Mouse (Mus musculus) myocyte (in vitro differentiated cells): Measurements from ENCODE around the gene Dhx57. TPM values are rescaled to one million over a fixed set of nuclear protein-coding genes. Genes with fewer than 3 reads are reported as not detected.

Experiments
- H3K27me3 ChIP-seq: one replicate; pipeline ENCODE4 v1.6.1; 2011; ENCODE audit not compliant: control insufficient read depth, insufficient read depth, insufficient read length
- H3K36me3 ChIP-seq: one replicate; pipeline ENCODE4 v1.6.1; 2011; ENCODE audit not compliant: control insufficient read depth, insufficient read depth
- H3K4me2 ChIP-seq: one replicate; pipeline ENCODE4 v1.6.1; 2011; ENCODE audit warnings: low read depth, control low read depth
- H3K4me3 ChIP-seq: one replicate; pipeline ENCODE4 v1.5.1; 2011; ENCODE audit warnings: mild to moderate bottlenecking, control low read depth, moderate library complexity
- H3K79me2 ChIP-seq: one replicate; pipeline ENCODE4 v1.6.1; 2011; ENCODE audit not compliant: control insufficient read depth, insufficient read depth
- H3ac ChIP-seq: one replicate; pipeline ENCODE4 v1.6.1; 2011; ENCODE audit not compliant: control insufficient read depth, insufficient read length
- CEBPB ChIP-seq: IDR thresholded peaks from 2 replicates; pipeline ENCODE4 v1.6.1; 2011; ENCODE audit warnings: mild to moderate bottlenecking, moderate library complexity; ENCODE audit not compliant: poor library complexity, insufficient read depth, severe bottlenecking
- E2F4 ChIP-seq: IDR thresholded peaks from one replicate; pipeline ENCODE4 v1.6.1; 2011; ENCODE audit warnings: mild to moderate bottlenecking, control low read depth, moderate library complexity; ENCODE audit not compliant: insufficient read depth
- MAX ChIP-seq: IDR thresholded peaks from one replicate; pipeline ENCODE4 v1.6.1; 2011; ENCODE audit warnings: low read depth, mild to moderate bottlenecking, control low read depth
- MYOD1 ChIP-seq, 3 experiments: IDR thresholded peaks; one replicate each; pipeline ENCODE4 v1.6.1; 2011; ENCODE audit warnings: control low read depth in 2 of 3, low read depth in 2 of 3, mild to moderate bottlenecking in 2 of 3, moderate library complexity in 1 of 3; ENCODE audit not compliant: insufficient read length in 2 of 3, control insufficient read depth in 1 of 3
- MYOG ChIP-seq, 3 experiments: IDR thresholded peaks; one replicate each; pipeline ENCODE4 v1.6.1; 2011; ENCODE audit warnings: control low read depth in 2 of 3, low read depth in 2 of 3, mild to moderate bottlenecking in 2 of 3; ENCODE audit not compliant: insufficient read length in 2 of 3, control insufficient read depth in 1 of 3, insufficient read depth in 1 of 3
- POLR2A ChIP-seq: IDR thresholded peaks from one replicate; pipeline ENCODE4 v1.6.1; 2011; ENCODE audit warnings: low read depth, mild to moderate bottlenecking, control low read depth, moderate library complexity; ENCODE audit not compliant: insufficient read length
- POLR2AphosphoS2 ChIP-seq: IDR thresholded peaks from one replicate; pipeline ENCODE4 v1.6.1; 2011; ENCODE audit warnings: low read depth, control low read depth; ENCODE audit not compliant: insufficient read length
- REST ChIP-seq: IDR thresholded peaks from one replicate; pipeline ENCODE4 v1.6.1; 2011; ENCODE audit warnings: mild to moderate bottlenecking, control low read depth, moderate library complexity; ENCODE audit not compliant: insufficient read depth, insufficient read length
- SRF ChIP-seq: IDR thresholded peaks from one replicate; pipeline ENCODE4 v1.6.1; 2011; ENCODE audit warnings: low read depth; ENCODE audit not compliant: control insufficient read depth, insufficient read length
- TCF12 ChIP-seq: IDR thresholded peaks from one replicate; pipeline ENCODE4 v1.6.1; 2011; ENCODE audit warnings: mild to moderate bottlenecking, control low read depth; ENCODE audit not compliant: poor library complexity, insufficient read depth, severe bottlenecking
- TCF3 ChIP-seq: IDR thresholded peaks from one replicate; pipeline ENCODE4 v1.6.1; 2011; ENCODE audit warnings: low read depth, control low read depth; ENCODE audit not compliant: insufficient read length
- USF1 ChIP-seq: IDR thresholded peaks from one replicate; pipeline ENCODE4 v1.6.1; 2011; ENCODE audit warnings: low read depth, mild to moderate bottlenecking, control low read depth, moderate library complexity
- polyA plus RNA-seq: library from polyadenylated mRNA; unstranded; fragments of >200 nt; fragmentation: generic; extraction: Trizol; gene quantifications from one replicate; pipeline ENCODE4 v1.2.1, GENCODE M21; 2012; ENCODE audit warnings: missing spikeins

Gene Dhx57
- polyA plus RNA-seq, 1 experiment: 7.4 TPM

GRCm38 (mm10) chr17:80206301-80206670 is 84.0 kb downstream of the Dhx57 start:
- Histone ChIP-seq H3K4me2 (peak overlapping the region; percentile 95), H3K36me3 (peaks cover 41% of the 10 kb centered on the region)
- TF ChIP-seq MYOG (IDR thresholded peaks at IDR 0.05; ENCODE audit: control insufficient read depth in 1 of 3, insufficient read depth in 1 of 3, insufficient read length in 2 of 3, low read depth in 2 of 3) (no peak), CEBPB (no peak), MAX (no peak), TCF12 (no peak), E2F4 (no peak)

GRCm38 (mm10) chr17:80205657-80206056 is 84.6 kb downstream of the Dhx57 start:
- peak overlapping the region; percentile 86 for H3ac ChIP-seq
- no peaks in the 10 kb centered on the region for H3K27me3 ChIP-seq
- H3K36me3 ChIP-seq: peaks cover 47% of the 10 kb centered on the region
- H3K4me2 ChIP-seq: peak overlapping the region; percentile 95
- H3K79me2 ChIP-seq: peaks cover 58% of the 10 kb centered on the region
- H3K4me3 ChIP-seq: peak overlapping the region; percentile 94
- no peak for TF ChIP-seq E2F4
- no peak for TF ChIP-seq MYOD1 (IDR thresholded peaks at IDR 0.05; ENCODE audit: control insufficient read depth in 1 of 3, insufficient read length in 2 of 3, low read depth in 2 of 3)
- TF ChIP-seq MYOG (IDR thresholded peaks at IDR 0.05; ENCODE audit: control insufficient read depth in 1 of 3, insufficient read depth in 1 of 3, insufficient read length in 2 of 3, low read depth in 2 of 3): no peak
- TF ChIP-seq TCF12: no peak
- TF ChIP-seq POLR2AphosphoS2: no peak
- no peak for TF ChIP-seq SRF
- TF ChIP-seq POLR2A: no peak
- no peak for TF ChIP-seq MAX
- TF ChIP-seq CEBPB: no peak
- TF ChIP-seq TCF3: no peak
- no peak for TF ChIP-seq USF1
- no peak for TF ChIP-seq REST

More at GRCm38 (mm10) chr17:80206301-80206670, 84.0 kb downstream of the Dhx57 start:
- peak overlapping the region; percentile 86 for H3ac ChIP-seq
- H3K79me2 ChIP-seq: peaks cover 53% of the 10 kb centered on the region
- H3K4me3 ChIP-seq: peak overlapping the region; percentile 94
- no peaks in the 10 kb centered on the region for H3K27me3 ChIP-seq

- Histone ChIP-seq H3K79me2 (peaks cover 52% of the 10 kb centered on the region), H3K4me3 (no peak overlapping the region), H3K36me3 (peaks cover 68% of the 10 kb centered on the region), H3K27me3 (no peaks in the 10 kb centered on the region), H3K4me2 (no peak overlapping the region), H3ac (no peak overlapping the region)
- TF ChIP-seq MYOD1 (IDR thresholded peaks at IDR 0.05; ENCODE audit: control insufficient read depth in 1 of 3, insufficient read length in 2 of 3, low read depth in 2 of 3): no peak
- no peak for TF ChIP-seq TCF3
- TF ChIP-seq CEBPB: no peak
- TF ChIP-seq TCF12: no peak
Observed at GRCm38 (mm10) chr17:80199160-80199778, 91.0 kb downstream of the Dhx57 start.

- H3K4me3 ChIP-seq: no peak overlapping the region
- no peak for TF ChIP-seq REST
- TF ChIP-seq POLR2A: no peak
- no peak for TF ChIP-seq CEBPB
- TF ChIP-seq POLR2AphosphoS2: no peak
- TF ChIP-seq SRF: no peak
- TF ChIP-seq MYOD1 (IDR thresholded peaks at IDR 0.05; ENCODE audit: control insufficient read depth in 1 of 3, insufficient read length in 2 of 3, low read depth in 2 of 3): no peak
- TF ChIP-seq E2F4: no peak
- no peak for TF ChIP-seq MYOG (IDR thresholded peaks at IDR 0.05; ENCODE audit: control insufficient read depth in 1 of 3, insufficient read depth in 1 of 3, insufficient read length in 2 of 3, low read depth in 2 of 3)
- TF ChIP-seq TCF3: no peak
- no peak for TF ChIP-seq USF1
- no peak for TF ChIP-seq TCF12
- no peak for TF ChIP-seq MAX
- H3ac ChIP-seq: no peak overlapping the region
- no peaks in the 10 kb centered on the region for H3K27me3 ChIP-seq
- peaks cover 20% of the 10 kb centered on the region for H3K36me3 ChIP-seq
- no peaks in the 10 kb centered on the region for H3K79me2 ChIP-seq
- no peak overlapping the region for H3K4me2 ChIP-seq
Observed at GRCm38 (mm10) chr17:80193075-80193474, 97.2 kb downstream of the Dhx57 start.

Other genes starting within 250 kb of the Dhx57 start
- 24.0 TPM for gene Hnrnpll, start 228.1 kb downstream of the Dhx57 start, polyA plus RNA-seq
- 2.5 TPM for gene Galm, start 163.0 kb downstream of the Dhx57 start, polyA plus RNA-seq
- gene Srsf7, start 83.2 kb downstream of the Dhx57 start, polyA plus RNA-seq: 72.0 TPM
- gene Ttc39d, start 83.0 kb downstream of the Dhx57 start, polyA plus RNA-seq: 0.01 TPM
- 6.5 TPM for gene Gemin6, start 66.0 kb downstream of the Dhx57 start, polyA plus RNA-seq
- gene Morn2, start 273 bp downstream of the Dhx57 start, polyA plus RNA-seq: 30.4 TPM
- 0.01 TPM for gene Arhgef33, start 16.9 kb upstream of the Dhx57 start, polyA plus RNA-seq
- gene Gm10190, start 83.1 kb upstream of the Dhx57 start, polyA plus RNA-seq: not detected
- gene Sos1, start 190.0 kb upstream of the Dhx57 start, polyA plus RNA-seq: 4.7 TPM